Mouse (Mus musculus): ENCODE results near the gene Lypd4. TPM values are rescaled to one million over a fixed set of nuclear protein-coding genes. Genes with fewer than 3 reads are reported as not detected.
"Not testable (repeated sequence)": the region's sequence is repeated elsewhere in the genome, so short reads cannot be mapped to it uniquely, and the experiment has no call there.

The Lypd4 gene
- not detected in 2 replicates for polyA plus RNA-seq (2012; rRNA removed)

GRCm38 (mm10) chr7:24869532-24870165, at the start of gene Lypd4, which contains the start of gene Dmrtc2:
Gene Lypd4, minus strand, starts transcription at chr7:24869941.
Gene Dmrtc2, plus strand, starts transcription at chr7:24870057.
- no peak for DNase-seq (ENCODE audit: low spot score)

GRCm38 (mm10) chr7:24918763-24919323, 49.1 kb upstream of the Lypd4 start:
- DNase-seq (ENCODE audit: low spot score): no peak

GRCm38 (mm10) chr7:24912480-24912879, 42.7 kb upstream of the Lypd4 start:
- no peak for DNase-seq (ENCODE audit: low spot score)

- no peak for DNase-seq (ENCODE audit: low spot score)
These were observed 37.5 kb upstream of the Lypd4 start for GRCm38 (mm10) chr7:24907211-24907748.

GRCm38 (mm10) chr7:24906551-24906950, 36.8 kb upstream of the Lypd4 start:
- DNase-seq (ENCODE audit: low spot score): no peak

GRCm38 (mm10) chr7:24904936-24905335, 35.2 kb upstream of the Lypd4 start:
- DNase-seq (ENCODE audit: low spot score): no peak

GRCm38 (mm10) chr7:24904070-24904483, 34.3 kb upstream of the Lypd4 start:
- peak; percentile 85 for DNase-seq (ENCODE audit: low spot score)

GRCm38 (mm10) chr7:24903444-24903825, 33.7 kb upstream of the Lypd4 start:
- DNase-seq (ENCODE audit: low spot score): no peak

GRCm38 (mm10) chr7:24902630-24903443, 33.1 kb upstream of the Lypd4 start, which contains the start of gene Arhgef1:
Gene Arhgef1, plus strand, starts transcription at chr7:24902912.
- DNase-seq (ENCODE audit: low spot score): peak; percentile 64

- no peak for DNase-seq (ENCODE audit: low spot score)
These were observed 32.5 kb upstream of the Lypd4 start for GRCm38 (mm10) chr7:24902264-24902629.

- DNase-seq (ENCODE audit: low spot score): no peak
These were observed 32.1 kb upstream of the Lypd4 start for GRCm38 (mm10) chr7:24901842-24902241.

GRCm38 (mm10) chr7:24901114-24901513, 31.4 kb upstream of the Lypd4 start:
- DNase-seq (ENCODE audit: low spot score): no peak

GRCm38 (mm10) chr7:24897959-24898358, 28.2 kb upstream of the Lypd4 start:
- no peak for DNase-seq (ENCODE audit: low spot score)

- no peak for DNase-seq (ENCODE audit: low spot score)
These were observed 27.5 kb upstream of the Lypd4 start, which contains the start of gene Cd79a for GRCm38 (mm10) chr7:24897224-24897623. Gene Cd79a, plus strand, starts transcription at chr7:24897381.

GRCm38 (mm10) chr7:24896269-24896668, 26.5 kb upstream of the Lypd4 start:
- no peak for DNase-seq (ENCODE audit: low spot score)

GRCm38 (mm10) chr7:24895749-24896148, 26.0 kb upstream of the Lypd4 start:
- DNase-seq (ENCODE audit: low spot score): not testable (repeated sequence)

GRCm38 (mm10) chr7:24892125-24892583, 22.4 kb upstream of the Lypd4 start:
- no peak for DNase-seq (ENCODE audit: low spot score)

GRCm38 (mm10) chr7:24891241-24892124, 21.7 kb upstream of the Lypd4 start:
- no peak for DNase-seq (ENCODE audit: low spot score)

GRCm38 (mm10) chr7:24890281-24891216, 20.8 kb upstream of the Lypd4 start:
- DNase-seq (ENCODE audit: low spot score): no peak
